Mouse (Mus musculus) spleen, adult 18-20 months (tissue): ENCODE results near the gene Hnrnpd.

Experiments used
- DNase-seq, 2 experiments: peaks; one replicate each; pipeline ENCODE4 v3.0.0; 2022; ENCODE audit warnings: mixed read lengths in 2 of 2

Gene Hnrnpd

GRCm38 (mm10) chr5:99978699-99979442 lies at the start of gene Hnrnpd, which contains the start of gene 4930524J08Rik:
TSS of gene Hnrnpd (minus strand) at chr5:99978938.
TSS of gene 4930524J08Rik (plus strand) at chr5:99979061.
- DNase-seq, result peak; percentile 83 to 92

DNA sequence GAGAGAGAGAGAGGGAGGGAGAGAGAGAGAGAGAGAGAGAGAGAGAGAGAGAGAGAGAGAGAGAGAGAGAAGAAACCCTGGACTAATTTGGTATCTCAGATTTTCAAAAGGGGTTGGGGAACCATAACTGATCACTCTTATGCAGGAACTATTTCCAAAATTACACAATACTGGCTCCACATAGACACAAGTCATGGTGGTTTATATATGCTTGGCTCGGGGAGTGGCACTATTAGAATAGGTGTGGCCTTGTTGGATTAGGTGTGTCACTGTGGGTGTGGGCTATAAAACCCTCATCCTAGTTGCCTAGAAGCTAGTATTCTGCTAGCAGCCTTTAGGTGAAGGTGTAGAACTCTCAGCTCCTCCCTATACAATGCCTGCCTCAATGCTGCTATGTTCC lies 46.1 kb upstream of the Hnrnpd start:
- DNase-seq, result no peak

GRCm38 (mm10) chr5:100024403-100024802 lies 45.7 kb upstream of the Hnrnpd start:
- no peak for DNase-seq

GRCm38 (mm10) chr5:100020089-100020488 lies 41.4 kb upstream of the Hnrnpd start:
- DNase-seq, result no peak

DNA sequence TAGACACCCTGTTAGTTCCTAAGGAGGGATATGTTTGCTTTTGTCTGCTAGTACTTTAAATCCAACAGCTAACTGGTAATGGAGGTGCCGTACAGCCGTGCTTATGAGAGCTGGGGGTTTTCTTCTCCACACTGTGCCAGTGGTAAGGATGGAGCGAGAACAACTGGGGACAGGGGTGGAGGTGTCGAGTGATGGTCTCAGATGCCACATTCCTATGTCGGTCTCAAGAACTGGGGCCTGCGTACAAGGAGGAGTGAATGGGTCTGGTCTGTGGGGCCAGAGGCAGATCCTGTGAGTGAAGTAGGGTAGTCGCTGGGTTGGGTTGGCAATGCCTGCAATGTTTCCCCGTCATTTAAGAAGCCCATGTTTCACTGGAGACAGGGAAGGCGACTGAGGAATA lies 33.9 kb upstream of the Hnrnpd start:
- no peak for DNase-seq

- no peak for DNase-seq
These were observed 29.7 kb upstream of the Hnrnpd start for GRCm38 (mm10) chr5:100008485-100008884.

DNA sequence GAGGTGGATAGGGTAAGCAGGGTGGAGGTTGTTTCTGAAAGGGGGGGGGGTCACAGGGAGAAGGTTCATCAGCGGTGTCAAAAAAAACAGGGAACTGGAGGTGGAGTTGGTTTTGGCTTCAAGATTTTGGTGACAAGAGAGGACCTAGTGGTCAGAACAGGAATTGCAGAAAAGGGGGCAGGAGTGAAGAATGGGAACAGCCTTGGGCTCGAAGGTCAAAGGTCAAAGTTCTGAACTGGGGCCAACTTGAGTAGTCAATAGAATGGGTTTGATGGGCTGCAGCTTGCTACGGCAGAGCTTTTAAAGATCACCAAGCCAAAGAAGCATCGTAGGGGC lies 28.3 kb upstream of the Hnrnpd start:
- DNase-seq, result no peak

GRCm38 (mm10) chr5:100006324-100007039 lies 27.7 kb upstream of the Hnrnpd start:
- DNase-seq, result no peak

DNA sequence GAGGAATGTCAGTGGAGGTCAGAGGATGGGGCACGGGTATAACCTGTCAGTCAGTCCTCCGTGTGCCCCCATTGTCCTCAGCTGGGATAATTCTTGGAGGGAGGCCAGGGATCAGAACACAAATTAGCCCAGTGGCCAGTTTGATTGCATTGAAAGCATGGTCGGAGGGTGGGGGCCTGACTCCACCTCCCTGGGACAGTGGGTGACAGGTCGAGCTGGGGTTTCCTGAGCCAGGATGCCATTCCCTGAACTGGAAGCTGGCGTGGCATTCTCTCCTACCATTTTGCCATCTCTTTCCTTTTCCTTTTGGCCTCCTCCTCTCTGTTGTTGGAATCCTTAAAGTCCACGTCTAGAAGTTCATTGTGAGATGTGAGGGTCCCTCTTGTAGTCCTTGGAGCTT lies 27.2 kb upstream of the Hnrnpd start:
- DNase-seq, result no peak

- no peak for DNase-seq
These were observed 26.7 kb upstream of the Hnrnpd start for GRCm38 (mm10) chr5:100005431-100005830.

- DNase-seq, result no peak
These were observed 25.2 kb upstream of the Hnrnpd start for GRCm38 (mm10) chr5:100003895-100004294.

DNA sequence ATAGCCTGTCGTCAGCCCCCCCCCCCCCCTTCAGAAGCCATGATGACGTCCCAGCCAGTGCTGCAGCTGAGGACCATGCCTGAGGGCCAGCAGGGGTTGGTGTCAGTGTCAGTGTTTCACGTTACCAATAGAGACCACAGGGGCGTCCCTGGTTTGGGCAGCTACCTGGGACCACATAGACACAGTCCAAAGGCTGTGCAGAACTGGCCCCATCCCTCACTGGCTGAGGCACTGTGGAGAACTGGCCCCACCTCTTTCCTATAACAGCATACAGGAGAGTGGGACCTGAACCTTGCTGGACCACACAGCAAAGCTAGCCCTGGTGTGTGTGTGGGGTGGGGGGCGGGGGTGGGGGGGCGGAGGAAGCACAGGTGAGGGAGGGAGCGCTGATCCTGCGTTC lies 21.8 kb upstream of the Hnrnpd start:
- no peak for DNase-seq

DNA sequence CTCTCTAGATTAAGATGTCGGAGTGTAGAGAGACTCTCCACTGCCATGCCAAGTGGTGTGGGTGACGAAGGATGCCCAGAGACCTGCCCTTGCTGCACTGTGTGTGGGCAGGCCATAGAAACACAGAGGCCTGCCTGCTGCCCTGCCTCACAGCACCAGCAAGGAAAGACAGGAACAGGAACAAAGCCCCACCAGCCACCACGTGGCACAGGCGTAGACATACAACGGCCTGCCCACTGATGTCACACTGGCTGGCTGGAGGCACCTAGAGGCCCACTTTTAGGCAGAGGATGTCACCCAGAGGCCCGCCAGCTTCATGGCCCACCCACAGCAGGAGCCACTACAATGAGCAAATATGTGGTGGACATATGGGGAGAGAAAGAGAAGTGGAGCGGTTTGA lies 21.3 kb upstream of the Hnrnpd start:
- DNase-seq, result no peak

DNA sequence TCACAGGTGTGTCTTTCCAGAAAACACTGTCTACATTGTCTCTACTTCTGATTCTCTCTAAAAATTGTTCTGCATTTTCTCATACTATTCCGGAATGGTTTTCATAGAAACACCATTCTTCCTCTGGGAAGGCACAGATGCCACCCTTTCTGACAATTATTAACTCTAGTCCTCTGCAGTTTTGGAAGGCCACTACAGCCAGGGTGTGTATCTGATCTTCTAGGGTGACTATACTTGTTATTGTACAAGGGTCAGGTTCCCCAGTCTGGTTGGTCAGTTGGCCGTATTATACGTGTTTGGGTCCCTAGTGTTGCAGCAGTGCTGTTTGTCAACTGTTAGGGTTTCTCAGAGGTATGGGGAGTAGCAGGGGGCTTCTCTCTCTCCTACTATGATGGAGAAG lies 15.9 kb upstream of the Hnrnpd start:
- DNase-seq, result no peak

DNA sequence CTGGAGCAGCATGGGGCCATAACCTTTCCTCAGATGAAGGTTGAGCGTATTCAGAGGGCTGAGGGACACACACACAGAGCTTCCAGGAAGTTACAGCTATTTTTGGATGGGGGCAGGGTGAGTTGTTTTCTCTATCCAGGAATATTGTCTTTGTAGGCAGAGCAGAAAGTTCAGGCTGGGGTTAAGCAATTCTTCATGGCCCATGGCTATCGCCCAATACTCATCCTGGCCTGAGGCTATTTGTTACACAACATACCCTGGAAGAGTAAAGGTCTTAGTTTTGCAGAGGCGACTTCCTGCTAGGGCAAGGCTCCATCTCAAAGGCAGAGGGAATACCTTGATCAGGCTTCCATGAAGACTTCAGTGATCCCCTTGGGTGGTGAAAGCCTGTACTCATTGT lies 15.4 kb upstream of the Hnrnpd start:
- no peak for DNase-seq

- no peak for DNase-seq
These were observed 4.8 kb upstream of the Hnrnpd start for GRCm38 (mm10) chr5:99983452-99984061.

- peak; percentile 57 to 68 for DNase-seq
These were observed 1.0 kb downstream of the Hnrnpd start for GRCm38 (mm10) chr5:99977516-99978301.

GRCm38 (mm10) chr5:99976334-99976955 lies 2.3 kb downstream of the Hnrnpd start:
- no peak for DNase-seq

DNA sequence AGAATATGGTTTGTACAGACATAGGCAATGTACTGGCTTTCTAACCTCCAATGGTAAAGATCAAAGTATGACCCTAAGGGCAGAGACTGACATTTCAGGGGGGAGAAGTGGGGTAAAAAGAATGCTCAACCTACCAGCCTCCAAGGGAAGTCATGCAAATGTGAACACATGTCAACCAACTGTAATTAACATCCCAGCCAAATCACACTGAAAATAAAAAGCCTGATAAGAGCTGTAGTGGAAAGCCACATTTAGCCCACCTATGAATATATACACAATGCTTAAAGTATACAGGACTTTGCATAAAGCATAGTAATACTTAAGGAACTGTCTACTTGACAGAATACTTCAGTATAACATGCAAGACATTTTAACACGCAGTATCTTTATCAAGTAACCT lies 3.0 kb downstream of the Hnrnpd start:
- DNase-seq, result no peak

- DNase-seq, result no peak
These were observed 3.7 kb downstream of the Hnrnpd start for GRCm38 (mm10) chr5:99975061-99975460.

- DNase-seq, result no peak
These were observed 4.8 kb downstream of the Hnrnpd start for GRCm38 (mm10) chr5:99973941-99974340.

GRCm38 (mm10) chr5:99959960-99960359 lies 18.8 kb downstream of the Hnrnpd start:
- no peak for DNase-seq
